Mouse (Mus musculus): ENCODE measurements around the gene Ranbp17. TPM values are rescaled to one million over a fixed set of nuclear protein-coding genes. Genes with fewer than 3 reads are reported as not detected.

The Ranbp17 gene
- polyA plus RNA-seq, 1 experiment from 2014 or later, result 3.3 TPM

- Histone ChIP-seq H3K4me2 (no peak overlapping the region), H3K27me3 (peaks cover 90% of the 10 kb centered on the region), H3K4me1 (replicated peaks) (peaks cover 8% of the 10 kb centered on the region), H3K9me3 (replicated peaks) (no peaks in the 10 kb centered on the region), H3K36me3 (no peaks in the 10 kb centered on the region), H3K4me3 (replicated peaks) (no peak overlapping the region), H3K9ac (no peak overlapping the region), H3K27ac (no peak overlapping the region)
- no peak for DNase-seq
- ATAC-seq (ENCODE audit: low read depth), result no peak
- 5% methylated on average over 25 of the region's 25 CpGs for WGBS (ENCODE audit: insufficient replicate concordance)
Measured at GRCm38 (mm10) chr11:33195531-33196446, 317.8 kb downstream of the Ranbp17 start.

- H3K4me2 ChIP-seq, result no peak overlapping the region
- H3K27ac ChIP-seq, result no peak overlapping the region
- H3K27me3 ChIP-seq, result peaks cover 88% of the 10 kb centered on the region
- H3K4me3 ChIP-seq (replicated peaks), result no peak overlapping the region
- WGBS (ENCODE audit: insufficient replicate concordance), result 22% methylated on average over 7 of the region's 7 CpGs
- DNase-seq (no peak), ATAC-seq (ENCODE audit: low read depth) (no peak)
- H3K9ac ChIP-seq, result no peak overlapping the region
- H3K9me3 ChIP-seq (replicated peaks), result no peaks in the 10 kb centered on the region
- 0 out of 2 replicates have a peak, but pooled peaks cover 1% of the 10 kb centered on the region for H3K4me1 ChIP-seq (replicated peaks)
- no peaks in the 10 kb centered on the region for H3K36me3 ChIP-seq
Measured at GRCm38 (mm10) chr11:33195061-33195460, 318.5 kb downstream of the Ranbp17 start.

GRCm38 (mm10) chr11:33193695-33194094 lies 319.9 kb downstream of the Ranbp17 start:
- ATAC-seq (ENCODE audit: low read depth) (no peak), DNase-seq (no peak)
- no peaks in the 10 kb centered on the region for H3K36me3 ChIP-seq
- WGBS (ENCODE audit: insufficient replicate concordance), result 6% methylated on average over 12 of the region's 12 CpGs
- no peak overlapping the region for H3K27ac ChIP-seq
- no peak overlapping the region for H3K9ac ChIP-seq
- no peak overlapping the region for H3K4me3 ChIP-seq (replicated peaks)
- peaks cover 74% of the 10 kb centered on the region for H3K27me3 ChIP-seq
- no peaks in the 10 kb centered on the region for H3K9me3 ChIP-seq (replicated peaks)
- H3K4me1 ChIP-seq (replicated peaks), result no peaks in the 10 kb centered on the region
- no peak overlapping the region for H3K4me2 ChIP-seq

- Histone ChIP-seq H3K36me3 (no peaks in the 10 kb centered on the region), H3K27me3 (peaks cover 42% of the 10 kb centered on the region), H3K9me3 (replicated peaks) (no peaks in the 10 kb centered on the region), H3K4me3 (replicated peaks) (no peak overlapping the region), H3K4me2 (no peak overlapping the region), H3K9ac (no peak overlapping the region), H3K27ac (no peak overlapping the region), H3K4me1 (replicated peaks) (no peaks in the 10 kb centered on the region)
- no peak for DNase-seq
- 56% methylated on average over 3 of the region's 3 CpGs for WGBS (ENCODE audit: insufficient replicate concordance)
- no peak for ATAC-seq (ENCODE audit: low read depth)
Measured at GRCm38 (mm10) chr11:33181804-33182203, 331.7 kb downstream of the Ranbp17 start.

GRCm38 (mm10) chr11:33180701-33181116 lies 332.8 kb downstream of the Ranbp17 start:
- no peak for ATAC-seq (ENCODE audit: low read depth)
- 6% methylated on average over 18 of the region's 18 CpGs for WGBS (ENCODE audit: insufficient replicate concordance)

GRCm38 (mm10) chr11:33179802-33180201 lies 333.7 kb downstream of the Ranbp17 start:
- H3K9ac ChIP-seq, result no peak overlapping the region
- H3K4me1 ChIP-seq (replicated peaks), result no peaks in the 10 kb centered on the region
- no peak overlapping the region for H3K4me3 ChIP-seq (replicated peaks)
- no peaks in the 10 kb centered on the region for H3K9me3 ChIP-seq (replicated peaks)
- WGBS (ENCODE audit: insufficient replicate concordance), result 51% methylated on average over 1 of the region's 1 CpGs
- peaks cover 57% of the 10 kb centered on the region for H3K27me3 ChIP-seq
- H3K4me2 ChIP-seq, result no peak overlapping the region
- ATAC-seq (ENCODE audit: low read depth) (no peak), DNase-seq (no peak)
- H3K36me3 ChIP-seq, result no peaks in the 10 kb centered on the region
- no peak overlapping the region for H3K27ac ChIP-seq

More at GRCm38 (mm10) chr11:33180701-33181116, 332.8 kb downstream of the Ranbp17 start:
- no peaks in the 10 kb centered on the region for H3K4me1 ChIP-seq (replicated peaks)
- no peaks in the 10 kb centered on the region for H3K36me3 ChIP-seq
- DNase-seq, result no peak
- H3K4me2 ChIP-seq, result peak overlapping the region; percentile 3; the same call in 1 of the 2 replicates
- H3K9ac ChIP-seq, result no peak overlapping the region
- H3K27ac ChIP-seq, result no peak overlapping the region
- no peak overlapping the region for H3K4me3 ChIP-seq (replicated peaks)
- H3K9me3 ChIP-seq (replicated peaks), result no peaks in the 10 kb centered on the region
- H3K27me3 ChIP-seq, result peaks cover 51% of the 10 kb centered on the region

GRCm38 (mm10) chr11:33176525-33177245 lies 336.9 kb downstream of the Ranbp17 start:
- Histone ChIP-seq H3K9me3 (replicated peaks) (no peaks in the 10 kb centered on the region), H3K27ac (no peak overlapping the region), H3K9ac (no peak overlapping the region), H3K36me3 (no peaks in the 10 kb centered on the region), H3K27me3 (peaks cover 73% of the 10 kb centered on the region), H3K4me3 (replicated peaks) (no peak overlapping the region), H3K4me2 (no peak overlapping the region), H3K4me1 (replicated peaks) (no peaks in the 10 kb centered on the region)
- 27% methylated on average over 20 of the region's 20 CpGs for WGBS (ENCODE audit: insufficient replicate concordance)
- ATAC-seq (ENCODE audit: low read depth), result no peak
- no peak for DNase-seq

GRCm38 (mm10) chr11:33175768-33176167 lies 337.8 kb downstream of the Ranbp17 start:
- WGBS (ENCODE audit: insufficient replicate concordance), result 56% methylated on average over 3 of the region's 3 CpGs

GRCm38 (mm10) chr11:33170489-33170888 lies 343.1 kb downstream of the Ranbp17 start:
- H3K27me3 ChIP-seq, result peaks cover 51% of the 10 kb centered on the region

More at GRCm38 (mm10) chr11:33175768-33176167, 337.8 kb downstream of the Ranbp17 start:
- Histone ChIP-seq H3K9ac (no peak overlapping the region), H3K4me3 (replicated peaks) (no peak overlapping the region), H3K27me3 (peaks cover 75% of the 10 kb centered on the region), H3K36me3 (no peaks in the 10 kb centered on the region), H3K27ac (no peak overlapping the region), H3K4me1 (replicated peaks) (no peaks in the 10 kb centered on the region), H3K9me3 (replicated peaks) (no peaks in the 10 kb centered on the region), H3K4me2 (no peak overlapping the region)
- no peak for ATAC-seq (ENCODE audit: low read depth)
- no peak for DNase-seq

GRCm38 (mm10) chr11:33162998-33163506 lies 350.5 kb downstream of the Ranbp17 start, which contains the start of gene Npm1:
Gene Npm1 (minus strand): TSS chr11:33163206.
- DNase-seq, result peak; percentile 98
- peaks cover 33% of the 10 kb centered on the region for H3K36me3 ChIP-seq
- WGBS (ENCODE audit: insufficient replicate concordance), result 3% methylated on average over 49 of the region's 49 CpGs
- peak within 1 kb of the TSS; percentile 94 for H3K4me3 ChIP-seq (replicated peaks)
- H3K9ac ChIP-seq, result peak within 1 kb of the TSS; percentile 95
- no peaks in the 10 kb centered on the region for H3K9me3 ChIP-seq (replicated peaks)
- ATAC-seq (ENCODE audit: low read depth), result peak; percentile 95
- H3K4me1 ChIP-seq (replicated peaks), result peaks cover 44% of the 10 kb centered on the region
- H3K27ac ChIP-seq, result peak within 1 kb of the TSS; percentile 89
- peak within 1 kb of the TSS; percentile 95 for H3K4me2 ChIP-seq
- H3K27me3 ChIP-seq, result peaks cover 13% of the 10 kb centered on the region; the same call in 1 of the 2 replicates

More at GRCm38 (mm10) chr11:33170489-33170888, 343.1 kb downstream of the Ranbp17 start:
- no peak overlapping the region for H3K27ac ChIP-seq
- H3K4me1 ChIP-seq (replicated peaks), result no peaks in the 10 kb centered on the region
- no peak for ATAC-seq (ENCODE audit: low read depth)
- no peak overlapping the region for H3K4me3 ChIP-seq (replicated peaks)
- WGBS (ENCODE audit: insufficient replicate concordance), result 10% methylated on average over 9 of the region's 9 CpGs
- H3K36me3 ChIP-seq, result no peaks in the 10 kb centered on the region
- H3K4me2 ChIP-seq, result no peak overlapping the region
- H3K9me3 ChIP-seq (replicated peaks), result no peaks in the 10 kb centered on the region
- DNase-seq, result peak; percentile 29
- H3K9ac ChIP-seq, result no peak overlapping the region

All from liver, embryonic 13.5 days (tissue).